Mouse (Mus musculus): ENCODE results near the gene Pkhd1. TPM values are rescaled to one million over a fixed set of nuclear protein-coding genes. Genes with fewer than 3 reads are reported as not detected.

The Pkhd1 gene
- 0.01 and 0.73 TPM in 2 replicates for polyA plus RNA-seq (2012; rRNA removed; ENCODE audit: low replicate concordance)

GRCm38 (mm10) chr1:20617849-20618530, at the start of gene Pkhd1:
Gene Pkhd1 (minus strand): TSS chr1:20618064.

Other genes with a start within 250 kb of the Pkhd1 start
- gene Il17a, start 112.8 kb upstream of the Pkhd1 start, polyA plus RNA-seq (2012; rRNA removed; ENCODE audit: low replicate concordance), result not detected in 2 replicates
- gene Il17f, start 172.6 kb upstream of the Pkhd1 start, polyA plus RNA-seq (2012; rRNA removed; ENCODE audit: low replicate concordance), result not detected in 2 replicates
- 9.3 and 26.2 TPM in 2 replicates for gene Mcm3, start 202.2 kb upstream of the Pkhd1 start, polyA plus RNA-seq (2012; rRNA removed; ENCODE audit: low replicate concordance)